Mouse (Mus musculus): ENCODE measurements around the gene Pithd1. TPM values are rescaled to one million over a fixed set of nuclear protein-coding genes. Genes with fewer than 3 reads are reported as not detected.
"Not testable (repeated sequence)": the region's sequence is repeated elsewhere in the genome, so short reads cannot be mapped to it uniquely, and the experiment has no call there.

Pithd1 gene
- polyA plus RNA-seq, 1 experiment from 2014 or later = 65.5 TPM

- Histone ChIP-seq H3K9me3 (ENCODE audit: control insufficient read depth, low read length) (no peaks in the 10 kb centered on the region), H3K36me3 (replicated peaks; ENCODE audit: control insufficient read depth, insufficient read depth) (peaks cover 15% of the 10 kb centered on the region; the same call in 1 of the 2 replicates), H3K9ac (peak overlapping the region; percentile 48), H3K27ac (peak overlapping the region; percentile 60), H3K4me2 (replicated peaks) (peak overlapping the region; percentile 69), H3K4me1 (replicated peaks; ENCODE audit: control insufficient read depth, insufficient read depth, low read length) (peaks cover 12% of the 10 kb centered on the region), H3K27me3 (ENCODE audit: control insufficient read depth, insufficient read depth, low read length) (no peaks in the 10 kb centered on the region), H3K4me3 (replicated peaks; ENCODE audit: low read length) (peak overlapping the region; percentile 68)
- peak; percentile 10; the same call in 1 of the 2 replicates for ATAC-seq (ENCODE audit: low FRiP score)
- 79% methylated on average over 10 of the region's 10 CpGs for WGBS
- DNase-seq (ENCODE audit: low spot score) = no peak
Observed at GRCm38 (mm10) chr4:135945706-135946105, 41.4 kb downstream of the Pithd1 start.

GRCm38 (mm10) chr4:135943389-135943788 lies 43.7 kb downstream of the Pithd1 start:
- WGBS = 62% methylated on average over 4 of the region's 4 CpGs
- Histone ChIP-seq H3K4me2 (replicated peaks) (no peak overlapping the region), H3K4me3 (replicated peaks; ENCODE audit: low read length) (no peak overlapping the region), H3K4me1 (replicated peaks; ENCODE audit: control insufficient read depth, insufficient read depth, low read length) (peaks cover 8% of the 10 kb centered on the region), H3K27me3 (ENCODE audit: control insufficient read depth, insufficient read depth, low read length) (no peaks in the 10 kb centered on the region), H3K9me3 (ENCODE audit: control insufficient read depth, low read length) (no peaks in the 10 kb centered on the region), H3K27ac (no peak overlapping the region), H3K9ac (no peak overlapping the region), H3K36me3 (replicated peaks; ENCODE audit: control insufficient read depth, insufficient read depth) (peaks cover 25% of the 10 kb centered on the region)
- ATAC-seq (ENCODE audit: low FRiP score) (no peak), DNase-seq (ENCODE audit: low spot score) (no peak)

GRCm38 (mm10) chr4:135942193-135942592 lies 44.9 kb downstream of the Pithd1 start:
- DNase-seq (ENCODE audit: low spot score) = no peak
- no peaks in the 10 kb centered on the region for H3K9me3 ChIP-seq (ENCODE audit: control insufficient read depth, low read length)

GRCm38 (mm10) chr4:135941026-135941425 lies 46.0 kb downstream of the Pithd1 start:
- H3K36me3 ChIP-seq (replicated peaks; ENCODE audit: control insufficient read depth, insufficient read depth) = peaks cover 43% of the 10 kb centered on the region
- DNase-seq (ENCODE audit: low spot score); H3K27ac ChIP-seq; H3K4me3 ChIP-seq (replicated peaks; ENCODE audit: low read length); H3K9ac ChIP-seq; H3K4me1 ChIP-seq (replicated peaks; ENCODE audit: control insufficient read depth, insufficient read depth, low read length); H3K4me2 ChIP-seq (replicated peaks); ATAC-seq (ENCODE audit: low FRiP score); H3K9me3 ChIP-seq (ENCODE audit: control insufficient read depth, low read length); H3K27me3 ChIP-seq (ENCODE audit: control insufficient read depth, insufficient read depth, low read length): not testable (repeated sequence)
- 82% methylated on average over 8 of the region's 8 CpGs for WGBS

More at GRCm38 (mm10) chr4:135942193-135942592, 44.9 kb downstream of the Pithd1 start:
- no peak overlapping the region for H3K4me2 ChIP-seq (replicated peaks)
- peaks cover 35% of the 10 kb centered on the region for H3K36me3 ChIP-seq (replicated peaks; ENCODE audit: control insufficient read depth, insufficient read depth)
- no peak overlapping the region for H3K4me3 ChIP-seq (replicated peaks; ENCODE audit: low read length)
- no peak overlapping the region for H3K9ac ChIP-seq
- no peak for ATAC-seq (ENCODE audit: low FRiP score)
- H3K27me3 ChIP-seq (ENCODE audit: control insufficient read depth, insufficient read depth, low read length) = no peaks in the 10 kb centered on the region
- H3K27ac ChIP-seq = no peak overlapping the region
- H3K4me1 ChIP-seq (replicated peaks; ENCODE audit: control insufficient read depth, insufficient read depth, low read length) = peaks cover 6% of the 10 kb centered on the region
- 96% methylated on average over 6 of the region's 6 CpGs for WGBS

GRCm38 (mm10) chr4:135938858-135939257 lies 48.2 kb downstream of the Pithd1 start:
- H3K9me3 ChIP-seq (ENCODE audit: control insufficient read depth, low read length) = no peaks in the 10 kb centered on the region
- no peaks in the 10 kb centered on the region for H3K4me1 ChIP-seq (replicated peaks; ENCODE audit: control insufficient read depth, insufficient read depth, low read length)
- H3K27ac ChIP-seq = no peak overlapping the region
- 85% methylated on average over 7 of the region's 7 CpGs for WGBS
- DNase-seq (ENCODE audit: low spot score) (no peak), ATAC-seq (ENCODE audit: low FRiP score) (no peak)
- no peak overlapping the region for H3K4me2 ChIP-seq (replicated peaks)
- H3K4me3 ChIP-seq (replicated peaks; ENCODE audit: low read length) = no peak overlapping the region
- H3K36me3 ChIP-seq (replicated peaks; ENCODE audit: control insufficient read depth, insufficient read depth) = peaks cover 52% of the 10 kb centered on the region
- no peaks in the 10 kb centered on the region for H3K27me3 ChIP-seq (ENCODE audit: control insufficient read depth, insufficient read depth, low read length)
- no peak overlapping the region for H3K9ac ChIP-seq

GRCm38 (mm10) chr4:135935502-135935901 lies 51.6 kb downstream of the Pithd1 start:
- no peak for DNase-seq (ENCODE audit: low spot score)
- H3K36me3 ChIP-seq (replicated peaks; ENCODE audit: control insufficient read depth, insufficient read depth) = peaks cover 62% of the 10 kb centered on the region

GRCm38 (mm10) chr4:135934708-135935500 lies 52.2 kb downstream of the Pithd1 start:
- no peak overlapping the region for H3K9ac ChIP-seq
- no peak overlapping the region for H3K4me2 ChIP-seq (replicated peaks)
- 46% methylated on average over 12 of the region's 12 CpGs for WGBS
- no peaks in the 10 kb centered on the region for H3K9me3 ChIP-seq (ENCODE audit: control insufficient read depth, low read length)
- no peak overlapping the region for H3K4me3 ChIP-seq (replicated peaks; ENCODE audit: low read length)
- DNase-seq (ENCODE audit: low spot score) (no peak), ATAC-seq (ENCODE audit: low FRiP score) (no peak)
- H3K27ac ChIP-seq = no peak overlapping the region
- no peaks in the 10 kb centered on the region for H3K4me1 ChIP-seq (replicated peaks; ENCODE audit: control insufficient read depth, insufficient read depth, low read length)
- H3K27me3 ChIP-seq (ENCODE audit: control insufficient read depth, insufficient read depth, low read length) = no peaks in the 10 kb centered on the region
- peaks cover 67% of the 10 kb centered on the region for H3K36me3 ChIP-seq (replicated peaks; ENCODE audit: control insufficient read depth, insufficient read depth)

More at GRCm38 (mm10) chr4:135935502-135935901, 51.6 kb downstream of the Pithd1 start:
- H3K27ac ChIP-seq = no peak overlapping the region
- H3K4me2 ChIP-seq (replicated peaks) = no peak overlapping the region
- H3K9ac ChIP-seq = no peak overlapping the region
- 73% methylated on average over 5 of the region's 5 CpGs for WGBS
- H3K4me3 ChIP-seq (replicated peaks; ENCODE audit: low read length) = no peak overlapping the region
- no peak for ATAC-seq (ENCODE audit: low FRiP score)
- no peaks in the 10 kb centered on the region for H3K4me1 ChIP-seq (replicated peaks; ENCODE audit: control insufficient read depth, insufficient read depth, low read length)
- no peaks in the 10 kb centered on the region for H3K27me3 ChIP-seq (ENCODE audit: control insufficient read depth, insufficient read depth, low read length)
- no peaks in the 10 kb centered on the region for H3K9me3 ChIP-seq (ENCODE audit: control insufficient read depth, low read length)

GRCm38 (mm10) chr4:135931832-135932231 lies 55.2 kb downstream of the Pithd1 start:
- ATAC-seq (ENCODE audit: low FRiP score) (no peak), DNase-seq (ENCODE audit: low spot score) (no peak)
- no peak overlapping the region for H3K9ac ChIP-seq
- WGBS = 73% methylated on average over 5 of the region's 5 CpGs
- H3K4me2 ChIP-seq (replicated peaks) = no peak overlapping the region
- H3K4me3 ChIP-seq (replicated peaks; ENCODE audit: low read length) = no peak overlapping the region
- H3K9me3 ChIP-seq (ENCODE audit: control insufficient read depth, low read length) = no peaks in the 10 kb centered on the region
- H3K4me1 ChIP-seq (replicated peaks; ENCODE audit: control insufficient read depth, insufficient read depth, low read length) = no peaks in the 10 kb centered on the region
- H3K27ac ChIP-seq = no peak overlapping the region
- H3K36me3 ChIP-seq (replicated peaks; ENCODE audit: control insufficient read depth, insufficient read depth) = peaks cover 47% of the 10 kb centered on the region
- no peaks in the 10 kb centered on the region for H3K27me3 ChIP-seq (ENCODE audit: control insufficient read depth, insufficient read depth, low read length)

GRCm38 (mm10) chr4:135930239-135930638 lies 56.8 kb downstream of the Pithd1 start:
- no peak overlapping the region for H3K4me3 ChIP-seq (replicated peaks; ENCODE audit: low read length)
- H3K9me3 ChIP-seq (ENCODE audit: control insufficient read depth, low read length) = no peaks in the 10 kb centered on the region
- WGBS = 94% methylated on average over 8 of the region's 8 CpGs
- H3K27ac ChIP-seq = no peak overlapping the region
- ATAC-seq (ENCODE audit: low FRiP score) (no peak), DNase-seq (ENCODE audit: low spot score) (no peak)
- H3K27me3 ChIP-seq (ENCODE audit: control insufficient read depth, insufficient read depth, low read length) = no peaks in the 10 kb centered on the region
- no peak overlapping the region for H3K4me2 ChIP-seq (replicated peaks)
- peaks cover 54% of the 10 kb centered on the region for H3K36me3 ChIP-seq (replicated peaks; ENCODE audit: control insufficient read depth, insufficient read depth)
- no peak overlapping the region for H3K9ac ChIP-seq
- H3K4me1 ChIP-seq (replicated peaks; ENCODE audit: control insufficient read depth, insufficient read depth, low read length) = no peaks in the 10 kb centered on the region

All from hindbrain, embryonic 14.5 days (tissue).